Mouse (Mus musculus) CH12.LX (cell line): Measurements from ENCODE around the gene Ppil6. TPM values are rescaled to one million over a fixed set of nuclear protein-coding genes. Genes with fewer than 3 reads are reported as not detected.

Source experiments
- DNase-seq: peaks from one replicate; pipeline ENCODE4 v3.0.0-alpha.2; 2013; ENCODE audit errors: extremely low read depth
- H3K27ac ChIP-seq: 2 replicates; pipeline ENCODE4 v1.5.1; 2012; ENCODE audit warnings: low read depth, mild to moderate bottlenecking, control low read depth, moderate library complexity; ENCODE audit not compliant: insufficient read depth
- H3K27me3 ChIP-seq: replicated peaks from 2 replicates; pipeline ENCODE3; 2012; ENCODE audit warnings: inconsistent platforms
- H3K36me3 ChIP-seq, 2 experiments: replicated peaks in 1 of 2; 2 replicates each; pipeline versions ENCODE3 to v1.6.1; 2012; ENCODE audit warnings: inconsistent platforms in 1 of 2, low read length in 1 of 2, mild to moderate bottlenecking in 1 of 2, mixed read lengths in 1 of 2, moderate library complexity in 1 of 2; ENCODE audit not compliant: control insufficient read depth in 1 of 2, insufficient read depth in 1 of 2
- H3K4me1 ChIP-seq, 2 experiments: 2 replicates each; pipeline ENCODE4 v1.6.1; 2012; ENCODE audit warnings: inconsistent platforms in 1 of 2, moderate library complexity in 1 of 2; ENCODE audit not compliant: insufficient read depth in 2 of 2, control insufficient read depth in 1 of 2
- H3K4me2 ChIP-seq: 2 replicates; pipeline ENCODE4 v1.6.1; 2012; ENCODE audit warnings: low read depth, mild to moderate bottlenecking, control low read depth; ENCODE audit not compliant: poor library complexity, insufficient read depth, severe bottlenecking
- H3K4me3 ChIP-seq, 3 experiments: fragments of 150-350 bp in 1 of 3; sonication (generic) in 1 of 3; replicated peaks in 1 of 3; 2 replicates each; pipeline versions ENCODE3 to v1.5.1; 2011 to 2012; ENCODE audit warnings: low read depth in 2 of 3, low read length in 2 of 3, mild to moderate bottlenecking in 2 of 3, moderate library complexity in 2 of 3, control low read depth in 1 of 3, improper control_type of control experiment in 1 of 3, inconsistent platforms in 1 of 3, mixed read lengths in 1 of 3; ENCODE audit not compliant: poor library complexity in 1 of 3
- H3K79me2 ChIP-seq: replicated peaks from 2 replicates; pipeline ENCODE4 v1.6.1; 2012; ENCODE audit warnings: mild to moderate bottlenecking, moderate library complexity; ENCODE audit not compliant: control insufficient read depth, poor library complexity, insufficient read depth, severe bottlenecking; ENCODE audit errors: extremely low read depth
- H3K9ac ChIP-seq: 2 replicates; pipeline ENCODE4 v1.6.1; 2012; ENCODE audit warnings: low read depth, mild to moderate bottlenecking, control low read depth, moderate library complexity; ENCODE audit not compliant: insufficient read depth
- H3K9me3 ChIP-seq: replicated peaks from 2 replicates; pipeline ENCODE3; 2012; ENCODE audit warnings: low read length, inconsistent platforms, mixed read lengths
- BHLHE40 ChIP-seq: IDR thresholded peaks from 2 replicates; pipeline ENCODE4 v1.6.1; 2011; ENCODE audit warnings: mild to moderate bottlenecking, low read depth, low read length, improper control_type of control experiment
- E2F4 ChIP-seq: IDR thresholded peaks from 2 replicates; pipeline ENCODE4 v1.6.1; 2011; ENCODE audit warnings: low read depth, low read length, improper control_type of control experiment; ENCODE audit not compliant: insufficient replicate concordance
- ELF1 ChIP-seq: IDR thresholded peaks from 2 replicates; pipeline ENCODE4 v1.6.1; 2014; ENCODE audit warnings: low read depth, mild to moderate bottlenecking, inconsistent platforms, low read length, improper control_type of control experiment
- EP300 ChIP-seq: IDR thresholded peaks from 2 replicates; pipeline ENCODE4 v1.6.1; 2011; ENCODE audit warnings: low read length, improper control_type of control experiment
- ETS1 ChIP-seq: conservative IDR thresholded peaks from 2 replicates; pipeline ENCODE4 v1.6.1; 2012; ENCODE audit warnings: low read depth, mild to moderate bottlenecking, inconsistent platforms, low read length, improper control_type of control experiment, moderate library complexity
- HCFC1 ChIP-seq: IDR thresholded peaks from 2 replicates; pipeline ENCODE4 v1.6.1; 2012; ENCODE audit warnings: low read depth, mild to moderate bottlenecking, inconsistent platforms, low read length, improper control_type of control experiment
- IRF4 ChIP-seq: IDR thresholded peaks from 2 replicates; pipeline ENCODE4 v1.6.1; 2014; ENCODE audit warnings: low read depth, mild to moderate bottlenecking, inconsistent platforms, low read length, improper control_type of control experiment
- MAFK ChIP-seq: IDR thresholded peaks from 2 replicates; pipeline ENCODE4 v1.6.1; 2011; ENCODE audit warnings: low read length, improper control_type of control experiment; ENCODE audit not compliant: insufficient replicate concordance
- MXI1 ChIP-seq: IDR thresholded peaks from 2 replicates; pipeline ENCODE4 v1.6.1; 2011; ENCODE audit warnings: mild to moderate bottlenecking, low read depth, low read length, improper control_type of control experiment
- MYC ChIP-seq: IDR thresholded peaks from 2 replicates; pipeline ENCODE4 v1.6.1; 2011; ENCODE audit warnings: low read depth, mild to moderate bottlenecking, improper control_type of control experiment, low read length
- NRF1 ChIP-seq: IDR thresholded peaks from 2 replicates; pipeline ENCODE4 v1.6.1; 2014; ENCODE audit warnings: low read depth, mild to moderate bottlenecking, inconsistent platforms, low read length, improper control_type of control experiment, moderate library complexity
- POLR2AphosphoS2 ChIP-seq: IDR thresholded peaks from 2 replicates; pipeline ENCODE4 v1.6.1; 2011; ENCODE audit warnings: low read depth, low read length, improper control_type of control experiment
- RAD21 ChIP-seq: IDR thresholded peaks from 2 replicates; pipeline ENCODE4 v1.6.1; 2011; ENCODE audit warnings: low read depth, mild to moderate bottlenecking, low read length, improper control_type of control experiment, moderate library complexity
- RCOR1 ChIP-seq: conservative IDR thresholded peaks from 2 replicates; pipeline ENCODE4 v1.6.1; 2012; ENCODE audit warnings: low read depth, mild to moderate bottlenecking, inconsistent platforms, low read length, improper control_type of control experiment
- SIN3A ChIP-seq: IDR thresholded peaks from 2 replicates; pipeline ENCODE4 v1.6.1; 2012; ENCODE audit warnings: low read length, improper control_type of control experiment, inconsistent platforms
- TCF12 ChIP-seq: IDR thresholded peaks from 2 replicates; pipeline ENCODE4 v1.6.1; 2014; ENCODE audit warnings: low read depth, mild to moderate bottlenecking, inconsistent platforms, low read length, improper control_type of control experiment
- UBTF ChIP-seq: IDR thresholded peaks from 2 replicates; pipeline ENCODE4 v1.6.1; 2012; ENCODE audit warnings: low read depth, mild to moderate bottlenecking, inconsistent platforms, low read length, improper control_type of control experiment, moderate library complexity
- USF1 ChIP-seq: IDR thresholded peaks from 2 replicates; pipeline ENCODE4 v1.6.1; 2014; ENCODE audit warnings: low read depth, mild to moderate bottlenecking, inconsistent platforms, low read length, improper control_type of control experiment
- USF2 ChIP-seq: conservative IDR thresholded peaks from 2 replicates; pipeline ENCODE4 v1.6.1; 2011; ENCODE audit warnings: low read depth, low read length, improper control_type of control experiment
- ZKSCAN1 ChIP-seq: IDR thresholded peaks from 2 replicates; pipeline ENCODE4 v1.6.1; 2012; ENCODE audit warnings: low read depth, inconsistent platforms, low read length, improper control_type of control experiment, borderline replicate concordance
- ZMIZ1 ChIP-seq: IDR thresholded peaks from 2 replicates; pipeline ENCODE4 v1.6.1; 2012; ENCODE audit warnings: low read depth, mild to moderate bottlenecking, inconsistent platforms, low read length, improper control_type of control experiment
- dilution Hi-C: fragments of 300-500 bp; cut with MboI; formaldehyde crosslinking; loops from 2 replicates; pipeline ENCODE4 v1.14.3; 2020; ENCODE audit warnings: low sequenced_read_pairs; ENCODE audit not compliant: extremely low pct_unique_long_range_greater_than_20kb, extremely low pct_ligation_motif_present
- in situ Hi-C: fragments of 300-500 bp; cut with MboI; formaldehyde crosslinking; loops from 3 replicates; pipeline ENCODE4 v1.14.3; 2019; ENCODE audit warnings: low sequenced_read_pairs, low pct_ligation_motif_present, low pct_unique_long_range_greater_than_20kb, mixed read lengths
- polyA plus RNA-seq: library from polyadenylated mRNA; unstranded; fragments of >175 nt; gene quantifications from 2 replicates; pipeline ENCODE4 v1.2.1, GENCODE M21; 2012; ENCODE audit warnings: low read depth; ENCODE audit not compliant: insufficient read length
- total RNA-seq, 2 experiments: library from RNA; depleted of rRNA; stranded (reverse); fragments of 300-350 nt in 1 of 2; fragments of >200 nt in 1 of 2; gene quantifications; 2 replicates each; pipeline ENCODE4 v1.2.3; 2012 to 2014

Gene Ppil6
- total and polyA plus RNA-seq, 3 experiments: not detected

DNA sequence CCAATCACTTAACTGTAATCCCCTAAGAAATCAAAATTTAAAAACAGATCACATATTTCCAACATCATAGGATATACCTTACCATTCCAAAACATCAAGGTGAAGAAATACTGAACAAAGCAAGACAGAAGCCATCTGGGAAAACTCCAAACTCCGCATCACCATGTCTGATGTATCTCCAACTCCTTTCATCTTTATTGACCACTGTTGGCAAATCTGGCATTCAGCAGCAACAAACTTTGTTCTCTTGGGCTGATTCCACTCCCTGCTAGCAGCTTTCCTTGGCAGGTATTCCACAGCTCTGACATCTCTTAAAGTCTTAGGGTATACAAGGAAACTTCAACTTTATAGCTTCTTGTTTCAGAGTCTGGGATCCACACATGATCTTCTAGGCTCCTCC, 68.2 kb downstream of the Ppil6 start:
- Histone ChIP-seq H3K9ac (no peak overlapping the region), H3K4me3 (no peak overlapping the region), H3K36me3 (no peaks in the 10 kb centered on the region), H3K4me1 (peaks cover 0 to 19% of the 10 kb centered on the region in 2 experiments; a peak in 3 of 4 replicates), H3K9me3 (peaks cover 17% of the 10 kb centered on the region), H3K27ac (no peak overlapping the region), H3K4me2 (no peak overlapping the region), H3K79me2 (no peaks in the 10 kb centered on the region), H3K27me3 (no peaks in the 10 kb centered on the region)
- no peak for TF ChIP-seq MAFK
- no peak for TF ChIP-seq E2F4
- TF ChIP-seq RCOR1: no peak
- TF ChIP-seq SIN3A: no peak
- TF ChIP-seq POLR2AphosphoS2: no peak
- TF ChIP-seq MXI1: no peak
- TF ChIP-seq TCF12: no peak
- no peak for TF ChIP-seq BHLHE40
- TF ChIP-seq NRF1: no peak
- no peak for TF ChIP-seq HCFC1
- no peak for TF ChIP-seq ETS1
- TF ChIP-seq USF1: no peak
- TF ChIP-seq IRF4: no peak
- TF ChIP-seq RAD21: no peak
- no peak for DNase-seq
- dilution Hi-C loops (no loop called here), in situ Hi-C loops (no loop called here)

DNA sequence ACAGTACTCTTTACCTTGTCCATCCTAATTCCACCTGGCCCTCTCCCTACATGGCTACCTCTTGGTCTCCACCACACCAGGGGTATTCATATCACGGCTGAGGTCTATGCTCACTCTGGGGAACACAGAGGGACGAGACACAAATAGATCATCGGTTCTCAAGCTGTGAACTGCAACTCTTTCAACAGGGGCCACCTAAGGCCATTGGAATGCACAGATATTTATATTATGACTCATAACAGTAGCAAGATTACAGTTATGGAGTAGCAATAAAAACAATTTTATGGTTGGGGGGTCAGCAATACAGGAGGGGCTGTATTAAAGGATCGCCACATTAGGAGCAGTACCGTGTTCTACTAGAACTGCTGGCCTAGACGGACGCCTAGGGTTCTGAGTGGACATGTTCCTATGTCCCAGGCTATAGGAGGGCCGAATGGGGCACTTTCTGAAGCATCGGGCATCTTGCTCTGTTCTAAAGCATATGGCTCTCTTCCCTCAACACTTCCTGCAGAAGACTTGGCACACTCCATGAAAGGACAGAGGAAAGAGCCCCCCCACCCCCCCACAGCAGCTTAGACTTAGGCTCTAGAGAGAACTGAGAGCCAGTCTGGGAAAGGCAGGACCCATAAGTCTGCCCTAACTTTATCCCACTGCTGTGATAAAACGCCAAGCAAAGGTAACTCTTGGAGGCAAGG, 71.6 kb downstream of the Ppil6 start:
- dilution Hi-C loops (no loop called here), in situ Hi-C loops (no loop called here)
- Histone ChIP-seq H3K79me2 (no peaks in the 10 kb centered on the region), H3K27me3 (no peaks in the 10 kb centered on the region), H3K9me3 (peaks cover 17% of the 10 kb centered on the region), H3K4me2 (no peak overlapping the region), H3K9ac (no peak overlapping the region), H3K4me1 (peaks cover 0 to 10% of the 10 kb centered on the region in 2 experiments; a peak in 2 of 4 replicates), H3K4me3 (no peak overlapping the region), H3K36me3 (no peaks in the 10 kb centered on the region), H3K27ac (no peak overlapping the region)
- no peak for TF ChIP-seq RAD21
- TF ChIP-seq EP300: no peak
- no peak for TF ChIP-seq MYC
- no peak for TF ChIP-seq BHLHE40
- no peak for TF ChIP-seq UBTF
- TF ChIP-seq ZMIZ1: no peak
- TF ChIP-seq E2F4: no peak
- no peak for TF ChIP-seq ELF1
- TF ChIP-seq MXI1: no peak
- TF ChIP-seq HCFC1: no peak
- TF ChIP-seq SIN3A: no peak
- no peak for TF ChIP-seq USF2
- no peak for TF ChIP-seq ZKSCAN1
- TF ChIP-seq MAFK: no peak
- DNase-seq: no peak

Other genes starting within 250 kb of the Ppil6 start
- 22.6 and 24.4 TPM in 2 replicates for gene Fig4, start 187.2 kb upstream of the Ppil6 start, total RNA-seq (2012; rRNA removed)
- gene Fig4, start 187.2 kb upstream of the Ppil6 start, total RNA-seq (2014; rRNA removed): 35.4 and 38.4 TPM in 2 replicates
- gene Fig4, start 187.2 kb upstream of the Ppil6 start, polyA plus RNA-seq: 39.2 and 39.6 TPM in 2 replicates
- gene Ak9, start 186.5 kb upstream of the Ppil6 start, total RNA-seq (2012; rRNA removed): 0.04 TPM in 2 replicates
- gene Ak9, start 186.5 kb upstream of the Ppil6 start, total RNA-seq (2014; rRNA removed): 0.07 and 0.08 TPM in 2 replicates
- gene Ak9, start 186.5 kb upstream of the Ppil6 start, polyA plus RNA-seq: 0.11 and 0.31 TPM in 2 replicates
- gene Zbtb24, start 40.1 kb upstream of the Ppil6 start, total RNA-seq (2012; rRNA removed): 11.4 and 11.7 TPM in 2 replicates
- 14.3 and 15.2 TPM in 2 replicates for gene Zbtb24, start 40.1 kb upstream of the Ppil6 start, total RNA-seq (2014; rRNA removed)
- 10.5 and 11.8 TPM in 2 replicates for gene Zbtb24, start 40.1 kb upstream of the Ppil6 start, polyA plus RNA-seq
- gene Mical1, start 14.1 kb upstream of the Ppil6 start, total RNA-seq (2012; rRNA removed): 36.3 and 37.7 TPM in 2 replicates
- gene Mical1, start 14.1 kb upstream of the Ppil6 start, total RNA-seq (2014; rRNA removed): 22.5 and 23.0 TPM in 2 replicates
- 67.4 and 70.2 TPM in 2 replicates for gene Mical1, start 14.1 kb upstream of the Ppil6 start, polyA plus RNA-seq
- 15.4 and 15.7 TPM in 2 replicates for gene Smpd2, start 70 bp upstream of the Ppil6 start, total RNA-seq (2012; rRNA removed)
- gene Smpd2, start 70 bp upstream of the Ppil6 start, total RNA-seq (2014; rRNA removed): 8.9 and 11.0 TPM in 2 replicates
- 11.1 and 11.3 TPM in 2 replicates for gene Smpd2, start 70 bp upstream of the Ppil6 start, polyA plus RNA-seq
- gene Cd164, start 29.0 kb downstream of the Ppil6 start, total RNA-seq (2012; rRNA removed): 41.0 and 43.6 TPM in 2 replicates
- 140 and 151 TPM in 2 replicates for gene Cd164, start 29.0 kb downstream of the Ppil6 start, total RNA-seq (2014; rRNA removed)
- 163 and 191 TPM in 2 replicates for gene Cd164, start 29.0 kb downstream of the Ppil6 start, polyA plus RNA-seq
- gene Ccdc162, start 226.2 kb downstream of the Ppil6 start, total RNA-seq (2012; rRNA removed): 0.59 and 0.64 TPM in 2 replicates
- 1.3 and 1.5 TPM in 2 replicates for gene Ccdc162, start 226.2 kb downstream of the Ppil6 start, total RNA-seq (2014; rRNA removed)
- 1.1 and 1.3 TPM in 2 replicates for gene Ccdc162, start 226.2 kb downstream of the Ppil6 start, polyA plus RNA-seq